Mouse (Mus musculus) forebrain, embryonic 11.5 days (tissue): Measurements from ENCODE around the gene Igf2bp1. TPM values are rescaled to one million over a fixed set of nuclear protein-coding genes. Genes with fewer than 3 reads are reported as not detected.
"Not testable (repeated sequence)": the region's sequence is repeated elsewhere in the genome, so short reads cannot be mapped to it uniquely, and the experiment has no call there.

Experiments used
- ATAC-seq: fragments of 200-750 bp; cut with Nextera tagmentation; replicated peaks from 2 replicates; pipeline ENCODE4 v1.8.0; 2017; ENCODE audit warnings: moderate TSS enrichment; ENCODE audit not compliant: low FRiP score
- DNase-seq: peaks from one replicate; pipeline ENCODE4 v3.0.0-alpha.2; 2017; ENCODE audit warnings: low spot score
- H3K27ac ChIP-seq: fragments of 300-500 bp; sonication (generic); 2 replicates; pipeline ENCODE4 v1.5.1; 2014; ENCODE audit warnings: low read depth, low read length
- H3K27me3 ChIP-seq: fragments of 300-500 bp; sonication (generic); 2 replicates; pipeline ENCODE4 v1.6.1; 2014; ENCODE audit warnings: mild to moderate bottlenecking, low read length, mixed read lengths; ENCODE audit not compliant: control insufficient read depth, insufficient read depth
- H3K36me3 ChIP-seq: fragments of 300-500 bp; sonication (generic); 2 replicates; pipeline ENCODE4 v1.6.1; 2014; ENCODE audit warnings: mild to moderate bottlenecking, low read length, moderate library complexity, mixed read lengths; ENCODE audit not compliant: control insufficient read depth, insufficient read depth
- H3K4me1 ChIP-seq: fragments of 300-500 bp; sonication (generic); replicated peaks from 2 replicates; pipeline ENCODE4 v1.6.1; 2014; ENCODE audit warnings: low read length, mixed read lengths; ENCODE audit not compliant: control insufficient read depth, insufficient read depth
- H3K4me2 ChIP-seq: fragments of 300-500 bp; sonication (generic); 2 replicates; pipeline ENCODE4 v1.6.1; 2014; ENCODE audit warnings: low read depth, mild to moderate bottlenecking, low read length, moderate library complexity, mixed read lengths; ENCODE audit not compliant: severe bottlenecking
- H3K4me3 ChIP-seq: fragments of 300-500 bp; sonication (generic); 2 replicates; pipeline ENCODE4 v1.5.1; 2014; ENCODE audit warnings: low read depth, low read length
- H3K9ac ChIP-seq: fragments of 300-500 bp; sonication (generic); 2 replicates; pipeline ENCODE4 v1.6.1; 2014; ENCODE audit warnings: low read length
- H3K9me3 ChIP-seq: fragments of 300-500 bp; sonication (generic); 2 replicates; pipeline ENCODE4 v1.6.1; 2016; ENCODE audit warnings: low read length, mixed read lengths; ENCODE audit not compliant: control insufficient read depth
- WGBS: fragments of 180-500 bp; shearing (Covaris S2); extraction: QIAGEN DNeasy Blood & Tissue Kit; methylation state at CpG from one replicate; pipeline ENCODE4 v1.1.7; 2014; 5-methylcytosine and 5-hydroxymethylcytosine counted together
- polyA plus RNA-seq: library from polyadenylated mRNA; unstranded; fragments of >200 nt; fragmentation: Nextera tagmentation; extraction: Ambion mirVana; gene quantifications from 2 replicates; pipeline ENCODE4 v1.2.1, GENCODE M21; 2014

Igf2bp1 gene
- polyA plus RNA-seq, 1 experiment from 2014 or later = 109 TPM

- 76% methylated on average over 7 of the region's 7 CpGs for WGBS
Measured at GRCm38 (mm10) chr11:95963304-95963703, 42.4 kb downstream of the Igf2bp1 start.

DNA sequence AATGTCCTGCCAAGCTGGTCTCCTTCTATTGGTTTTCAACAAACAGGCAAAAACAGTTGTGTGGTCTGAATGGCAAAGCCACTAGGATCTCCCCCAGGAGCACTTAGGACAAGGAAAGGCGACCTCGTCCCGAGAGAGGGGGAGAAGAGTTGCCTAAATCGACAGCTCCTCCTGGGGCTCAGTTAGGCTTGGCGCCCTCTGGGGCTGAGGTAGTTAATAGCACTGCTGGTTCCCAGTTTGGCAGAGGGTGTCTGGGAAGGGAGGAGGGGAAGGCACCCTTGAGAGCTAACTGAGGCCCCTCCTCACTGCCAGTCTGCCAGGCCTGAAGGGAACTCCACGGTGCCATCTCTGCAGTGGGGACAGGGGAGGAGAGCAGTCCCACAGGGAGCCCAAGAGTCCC is 46.6 kb downstream of the Igf2bp1 start:
- Histone ChIP-seq H3K4me3 (no peak overlapping the region), H3K36me3 (peaks cover 7% of the 10 kb centered on the region; the same call in 1 of the 2 replicates), H3K27ac (no peak overlapping the region), H3K4me2 (no peak overlapping the region), H3K27me3 (no peaks in the 10 kb centered on the region), H3K9ac (no peak overlapping the region), H3K4me1 (no peaks in the 10 kb centered on the region), H3K9me3 (no peaks in the 10 kb centered on the region)
- DNase-seq (no peak), ATAC-seq (no peak)
- 57% methylated on average over 6 of the region's 6 CpGs for WGBS

More at GRCm38 (mm10) chr11:95963304-95963703, 42.4 kb downstream of the Igf2bp1 start:
- no peak for DNase-seq
- H3K4me3 ChIP-seq = no peak overlapping the region
- ATAC-seq = no peak
- no peak overlapping the region for H3K27ac ChIP-seq
- no peaks in the 10 kb centered on the region for H3K9me3 ChIP-seq
- no peak overlapping the region for H3K9ac ChIP-seq
- no peaks in the 10 kb centered on the region for H3K27me3 ChIP-seq
- H3K4me2 ChIP-seq = no peak overlapping the region
- peaks cover 24% of the 10 kb centered on the region for H3K36me3 ChIP-seq
- no peaks in the 10 kb centered on the region for H3K4me1 ChIP-seq

- no peak overlapping the region for H3K27ac ChIP-seq
- H3K9me3 ChIP-seq = no peaks in the 10 kb centered on the region; the same call in 1 of the 2 replicates
- ATAC-seq (no peak), DNase-seq (no peak)
- no peak overlapping the region for H3K9ac ChIP-seq
- no peak overlapping the region for H3K4me2 ChIP-seq
- no peaks in the 10 kb centered on the region; the same call in 1 of the 2 replicates for H3K36me3 ChIP-seq
- no peaks in the 10 kb centered on the region for H3K27me3 ChIP-seq
- no peak overlapping the region for H3K4me3 ChIP-seq
- no peaks in the 10 kb centered on the region for H3K4me1 ChIP-seq
- 64% methylated on average over 9 of the region's 9 CpGs for WGBS
Measured at GRCm38 (mm10) chr11:95958251-95958650, 47.5 kb downstream of the Igf2bp1 start.

DNA sequence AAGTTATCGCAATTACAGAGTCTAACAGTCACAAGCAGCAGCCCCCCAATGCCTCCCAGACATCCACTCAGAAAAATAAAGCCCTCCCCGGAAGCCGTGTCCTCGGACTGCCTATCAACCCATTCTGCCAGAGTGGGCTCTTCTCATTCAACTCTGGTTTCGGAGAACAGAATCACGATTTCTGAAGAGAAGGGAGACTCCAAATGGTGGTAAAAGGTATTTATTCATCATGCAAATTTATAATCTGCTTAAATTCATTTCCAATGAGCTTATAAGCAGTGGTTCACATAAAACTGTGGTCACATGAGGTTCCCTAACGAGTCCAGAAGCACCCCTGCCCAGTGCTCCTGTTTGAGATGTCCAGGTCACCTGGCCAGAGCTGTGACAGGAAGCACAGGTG is 48.3 kb downstream of the Igf2bp1 start:
- Histone ChIP-seq H3K9ac (no peak overlapping the region), H3K9me3 (no peaks in the 10 kb centered on the region; the same call in 1 of the 2 replicates), H3K4me2 (no peak overlapping the region), H3K4me1 (no peaks in the 10 kb centered on the region), H3K36me3 (no peaks in the 10 kb centered on the region; the same call in 1 of the 2 replicates), H3K4me3 (no peak overlapping the region), H3K27ac (no peak overlapping the region), H3K27me3 (no peaks in the 10 kb centered on the region)
- ATAC-seq = no peak
- DNase-seq = no peak
- WGBS = 67% methylated on average over 7 of the region's 7 CpGs

DNA sequence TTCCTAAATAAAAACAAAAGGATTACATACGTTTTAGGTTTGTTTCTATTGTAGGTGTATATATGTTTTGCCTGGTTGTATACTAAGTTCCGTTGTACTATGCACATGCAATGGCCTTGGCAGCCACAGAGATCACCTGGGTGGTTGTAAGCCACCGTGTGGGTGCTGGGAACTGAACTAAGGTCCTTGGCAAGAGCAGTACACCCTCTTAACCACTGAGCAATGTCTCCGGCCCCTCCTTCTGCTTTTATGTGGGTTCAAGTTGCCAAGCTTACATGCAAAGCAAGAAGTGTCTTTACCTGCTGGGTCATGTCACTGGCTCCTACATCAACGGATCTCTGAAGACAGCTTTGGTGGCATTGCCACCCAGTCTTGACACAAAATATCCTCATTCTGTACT is 52.4 kb downstream of the Igf2bp1 start:
- Histone ChIP-seq H3K4me1 (no peaks in the 10 kb centered on the region), H3K36me3 (no peaks in the 10 kb centered on the region), H3K9me3 (no peaks in the 10 kb centered on the region; the same call in 1 of the 2 replicates), H3K27me3 (no peaks in the 10 kb centered on the region), H3K9ac (no peak overlapping the region), H3K4me2 (no peak overlapping the region), H3K27ac (no peak overlapping the region), H3K4me3 (no peak overlapping the region)
- ATAC-seq (no peak), DNase-seq (no peak)
- WGBS = 88% methylated on average over 5 of the region's 5 CpGs

DNA sequence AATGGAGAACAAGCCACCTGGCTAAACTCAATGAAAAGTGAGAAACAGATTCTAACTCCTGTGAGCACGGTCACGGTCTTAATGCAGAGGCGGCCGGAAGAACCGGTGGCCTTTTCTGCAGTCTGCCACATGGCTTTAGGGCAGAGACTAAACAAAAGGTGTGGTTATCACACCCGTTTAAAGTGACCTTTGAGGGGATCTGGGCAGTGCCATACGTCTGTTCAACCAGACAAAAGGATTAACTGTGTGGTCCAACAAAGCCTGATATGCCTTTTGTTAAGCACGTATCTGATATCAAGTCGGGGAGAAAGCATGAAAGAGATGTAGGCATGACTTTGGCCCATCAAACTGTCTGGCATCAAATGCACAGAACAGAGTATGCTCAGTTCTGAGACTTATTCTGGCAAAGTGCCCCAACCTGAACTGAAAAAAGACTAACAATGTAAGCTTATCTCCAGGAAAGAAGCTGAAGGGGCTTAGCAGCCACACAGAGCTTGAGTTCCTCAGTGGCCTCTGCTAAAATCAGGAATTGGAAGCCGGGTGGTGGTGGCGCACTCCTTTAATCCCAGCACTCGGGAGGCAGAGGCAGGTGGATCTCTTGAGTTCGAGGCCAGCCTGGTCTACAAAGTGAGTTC is 59.8 kb downstream of the Igf2bp1 start:
- Histone ChIP-seq H3K27me3 (no peaks in the 10 kb centered on the region), H3K27ac (no peak overlapping the region), H3K9me3 (no peaks in the 10 kb centered on the region), H3K4me1 (no peaks in the 10 kb centered on the region), H3K9ac (no peak overlapping the region), H3K36me3 (no peaks in the 10 kb centered on the region), H3K4me2 (no peak overlapping the region), H3K4me3 (no peak overlapping the region)
- WGBS = 65% methylated on average over 13 of the region's 13 CpGs
- ATAC-seq (no peak), DNase-seq (no peak)

GRCm38 (mm10) chr11:95939828-95940507 is 65.8 kb downstream of the Igf2bp1 start:
- no peaks in the 10 kb centered on the region for H3K27me3 ChIP-seq
- H3K27ac ChIP-seq = no peak overlapping the region
- H3K36me3 ChIP-seq = no peaks in the 10 kb centered on the region
- H3K9ac ChIP-seq = no peak overlapping the region
- ATAC-seq = no peak
- H3K9me3 ChIP-seq = no peaks in the 10 kb centered on the region
- no peaks in the 10 kb centered on the region for H3K4me1 ChIP-seq
- DNase-seq = no peak
- no peak overlapping the region for H3K4me3 ChIP-seq
- no peak overlapping the region for H3K4me2 ChIP-seq
- 44% methylated on average over 11 of the region's 11 CpGs for WGBS

GRCm38 (mm10) chr11:95936409-95936808 is 69.3 kb downstream of the Igf2bp1 start:
- ATAC-seq = no peak
- Histone ChIP-seq H3K27me3 (no peaks in the 10 kb centered on the region), H3K9me3 (no peaks in the 10 kb centered on the region), H3K27ac (no peak overlapping the region), H3K4me3 (no peak overlapping the region), H3K4me2 (no peak overlapping the region), H3K4me1 (no peaks in the 10 kb centered on the region), H3K9ac (no peak overlapping the region), H3K36me3 (no peaks in the 10 kb centered on the region)
- 88% methylated on average over 6 of the region's 6 CpGs for WGBS
- no peak for DNase-seq

- H3K27ac ChIP-seq, H3K4me1 ChIP-seq, H3K9ac ChIP-seq, H3K27me3 ChIP-seq, H3K9me3 ChIP-seq, DNase-seq, H3K4me3 ChIP-seq, H3K36me3 ChIP-seq, ATAC-seq, H3K4me2 ChIP-seq: not testable (repeated sequence)
- WGBS = 91% methylated on average over 8 of the region's 10 CpGs
Measured at GRCm38 (mm10) chr11:95932168-95932567, 73.6 kb downstream of the Igf2bp1 start.
